Mouse (Mus musculus): Measurements from ENCODE around the gene 5430402E10Rik. TPM values are rescaled to one million over a fixed set of nuclear protein-coding genes. Genes with fewer than 3 reads are reported as not detected.

Gene 5430402E10Rik
- not detected in 2 replicates for polyA plus RNA-seq (2012; rRNA removed)

GRCm38 (mm10) chrX:77924962-77925361 lies at the start of gene 5430402E10Rik:
Gene 5430402E10Rik (minus strand): TSS chrX:77925062.

Other genes starting within 250 kb of the 5430402E10Rik start
- 20.5 and 20.7 TPM in 2 replicates for gene Prkx, start 128.8 kb downstream of the 5430402E10Rik start, polyA plus RNA-seq (2012; rRNA removed)
- not detected in 2 replicates for gene Pbsn, start 71.4 kb downstream of the 5430402E10Rik start, polyA plus RNA-seq (2012; rRNA removed)
- gene Gm14744, start 60.3 kb downstream of the 5430402E10Rik start, polyA plus RNA-seq (2012; rRNA removed), result not detected in 2 replicates
- gene Obp1a, start 166.3 kb upstream of the 5430402E10Rik start, polyA plus RNA-seq (2012; rRNA removed), result not detected in 2 replicates
- not detected in 2 replicates for gene Gm5938, start 200.4 kb upstream of the 5430402E10Rik start, polyA plus RNA-seq (2012; rRNA removed)

Measured in central nervous system, embryonic 18 days (tissue).